Mouse (Mus musculus) hindbrain, embryonic 12.5 days (tissue): ENCODE measurements around the gene Fcrl1. TPM values are rescaled to one million over a fixed set of nuclear protein-coding genes. Genes with fewer than 3 reads are reported as not detected.
"Not testable (repeated sequence)": the region's sequence is repeated elsewhere in the genome, so short reads cannot be mapped to it uniquely, and the experiment has no call there.

ENCODE experiments used
- ATAC-seq: fragments of 200-750 bp; cut with Nextera tagmentation; 2 replicates; pipeline ENCODE4 v1.8.0; 2017; ENCODE audit warnings: moderate TSS enrichment; ENCODE audit not compliant: low FRiP score
- H3K27ac ChIP-seq: fragments of 300-500 bp; sonication (generic); 2 replicates; pipeline ENCODE4 v1.5.1; 2016; ENCODE audit warnings: mild to moderate bottlenecking
- H3K27me3 ChIP-seq: fragments of 300-500 bp; sonication (generic); 2 replicates; pipeline ENCODE4 v1.6.1; 2016; ENCODE audit warnings: mild to moderate bottlenecking
- H3K36me3 ChIP-seq: fragments of 300-500 bp; sonication (generic); 2 replicates; pipeline ENCODE4 v1.6.1; 2016; ENCODE audit warnings: mild to moderate bottlenecking
- H3K4me1 ChIP-seq: fragments of 300-500 bp; sonication (generic); 2 replicates; pipeline ENCODE4 v1.6.1; 2016
- H3K4me2 ChIP-seq: fragments of 300-500 bp; sonication (generic); replicated peaks from 2 replicates; pipeline ENCODE4 v1.6.1; 2016; ENCODE audit warnings: mild to moderate bottlenecking
- H3K4me3 ChIP-seq: fragments of 300-500 bp; sonication (generic); 2 replicates; pipeline ENCODE4 v1.5.1; 2016; ENCODE audit warnings: mild to moderate bottlenecking
- H3K9ac ChIP-seq: fragments of 300-500 bp; sonication (generic); 2 replicates; pipeline ENCODE4 v1.6.1; 2016; ENCODE audit warnings: mild to moderate bottlenecking, moderate library complexity
- H3K9me3 ChIP-seq: fragments of 300-500 bp; sonication (generic); replicated peaks from 2 replicates; pipeline ENCODE4 v1.6.1; 2016; ENCODE audit warnings: mild to moderate bottlenecking
- WGBS: fragments of 180-500 bp; shearing (Covaris S2); methylation state at CpG from one replicate; pipeline ENCODE4 v1.1.7; 2016; 5-methylcytosine and 5-hydroxymethylcytosine counted together
- polyA plus RNA-seq: library from polyadenylated mRNA; unstranded; fragments of >200 nt; fragmentation: Nextera tagmentation; extraction: Ambion mirVana; gene quantifications from 2 replicates; pipeline ENCODE4 v1.2.1, GENCODE M21; 2016

Gene Fcrl1
- polyA plus RNA-seq: 0.15 TPM in 1 of 2 replicates, not detected in the other

DNA sequence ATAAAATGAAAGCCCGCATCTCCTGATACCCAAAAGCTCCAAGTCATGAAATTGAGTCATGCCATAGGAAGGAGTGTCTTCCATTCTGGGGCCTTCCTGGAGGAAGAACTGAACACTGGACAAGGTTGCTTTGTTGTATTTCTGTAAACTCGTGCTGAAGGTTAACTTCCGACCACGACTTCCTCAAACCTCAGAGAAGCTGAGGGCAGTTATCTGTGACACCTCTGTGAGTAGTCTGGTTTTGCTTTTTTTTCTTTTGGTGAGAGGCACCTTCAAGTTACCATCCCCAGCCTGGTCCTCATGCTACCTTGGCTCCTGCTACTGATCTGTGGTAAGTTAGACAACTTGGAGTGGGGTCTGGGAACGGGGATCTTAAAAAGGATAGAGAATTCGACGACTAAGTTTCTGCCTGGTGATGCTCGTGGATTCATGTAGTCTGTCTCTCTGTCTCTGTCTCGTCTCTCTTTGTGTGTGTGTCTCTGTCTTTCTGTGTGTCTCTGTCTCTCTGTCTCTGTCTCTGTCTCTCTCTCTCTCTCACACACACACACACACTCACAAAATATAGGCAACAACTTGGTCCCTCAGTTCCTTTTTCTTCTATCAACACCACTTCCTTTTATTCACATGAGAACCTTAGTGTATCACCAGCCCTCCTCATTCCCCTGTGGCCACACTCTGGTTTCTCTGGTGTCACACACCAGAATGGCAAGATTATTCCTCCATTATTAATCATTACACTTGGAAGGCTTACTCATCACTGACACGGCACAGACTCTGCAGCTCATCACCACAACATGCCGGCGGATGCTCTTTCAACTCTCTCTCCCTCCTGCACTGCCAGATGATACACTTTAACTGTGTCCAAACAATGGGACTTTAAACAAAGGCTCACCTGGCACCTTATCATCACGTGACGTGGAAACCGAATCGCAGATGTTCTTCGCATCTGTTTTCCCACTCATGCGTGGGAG, at the start of gene Fcrl1:
Fcrl1 (plus strand) TSS at position 193 of the 971 bp plus-strand sequence.
- H3K36me3 ChIP-seq: no peaks in the 10 kb centered on the region
- no peak within 1 kb of the TSS for H3K4me3 ChIP-seq
- no peak within 1 kb of the TSS for H3K4me2 ChIP-seq
- WGBS: 86% methylated on average over 18 of the region's 18 CpGs
- no peaks in the 10 kb centered on the region for H3K27me3 ChIP-seq
- no peaks in the 10 kb centered on the region for H3K4me1 ChIP-seq
- no peak within 1 kb of the TSS for H3K9ac ChIP-seq
- ATAC-seq: no peak
- H3K27ac ChIP-seq: no peak within 1 kb of the TSS
- H3K9me3 ChIP-seq: no peaks in the 10 kb centered on the region

DNA sequence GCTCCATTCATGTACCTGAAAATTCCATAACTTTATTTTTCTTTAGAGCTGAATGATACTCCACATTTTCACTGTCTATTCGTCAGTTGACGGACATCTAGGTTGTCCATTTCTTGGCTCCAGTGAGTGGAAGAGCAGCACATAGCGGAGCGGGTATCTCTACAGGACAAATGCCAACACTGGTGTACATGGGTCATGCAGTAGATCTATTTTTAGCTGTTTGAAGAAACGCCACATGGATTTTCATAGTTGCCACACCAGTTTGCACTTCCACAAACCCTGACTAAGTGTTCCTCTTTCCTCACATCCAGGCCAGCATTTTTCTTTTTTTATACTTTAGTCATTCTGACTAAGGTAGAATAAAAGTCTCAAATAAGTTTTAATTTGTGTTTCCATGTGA, 38.3 kb upstream of the Fcrl1 start:
- no peak for ATAC-seq
- Histone ChIP-seq H3K9ac (no peak overlapping the region), H3K4me1 (no peaks in the 10 kb centered on the region), H3K4me3 (no peak overlapping the region), H3K9me3 (no peaks in the 10 kb centered on the region), H3K36me3 (no peaks in the 10 kb centered on the region), H3K27ac (no peak overlapping the region), H3K4me2 (no peak overlapping the region), H3K27me3 (no peaks in the 10 kb centered on the region)
- WGBS: 85% methylated on average over 5 of the region's 5 CpGs

DNA sequence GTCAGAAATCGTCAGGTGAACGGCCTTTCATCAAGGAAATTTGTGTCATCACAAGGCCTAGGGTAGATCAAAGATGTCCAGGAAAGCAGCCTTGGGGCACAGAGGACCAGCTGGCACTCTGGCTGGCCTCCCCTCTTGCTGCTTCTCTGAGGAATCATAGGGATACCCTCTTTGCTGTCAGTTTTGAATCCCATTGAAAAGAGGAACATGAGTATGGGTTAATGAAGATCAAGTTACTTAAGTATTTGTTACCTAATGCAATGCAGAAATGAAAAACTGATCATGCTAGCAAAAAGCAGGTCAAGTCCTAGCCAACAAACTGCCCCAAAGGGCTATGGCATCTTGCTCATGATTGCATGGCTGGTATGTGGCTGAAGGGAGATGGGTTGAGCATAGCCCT, 25.2 kb upstream of the Fcrl1 start:
- 80% methylated on average over 2 of the region's 2 CpGs for WGBS
- H3K36me3 ChIP-seq, H3K9ac ChIP-seq, H3K4me2 ChIP-seq, H3K4me1 ChIP-seq, H3K27ac ChIP-seq, ATAC-seq, H3K9me3 ChIP-seq, H3K4me3 ChIP-seq, H3K27me3 ChIP-seq: not testable (repeated sequence)

DNA sequence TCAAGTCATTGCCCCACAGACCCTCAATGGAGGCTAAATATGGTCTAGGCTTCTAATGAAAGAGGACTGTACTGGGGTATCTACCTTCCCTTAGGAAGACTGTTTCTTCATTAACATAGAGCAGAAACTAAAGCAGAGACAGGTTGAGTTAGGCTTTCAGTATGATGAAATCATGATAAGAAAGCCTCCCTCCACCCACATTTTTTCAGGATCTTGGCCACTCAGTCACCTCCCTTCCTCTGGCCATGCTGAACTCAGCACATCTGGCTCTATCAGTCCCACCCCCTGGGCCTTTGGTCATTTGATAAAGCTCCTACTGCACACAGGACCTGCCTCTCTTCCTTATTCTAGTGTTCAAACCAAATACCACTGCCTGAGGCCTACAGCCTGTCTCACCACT, 18.6 kb upstream of the Fcrl1 start, which contains the start of gene Cd5l:
Cd5l (plus strand) TSS at position 301 of the 400 bp plus-strand sequence.
- no peak within 1 kb of the TSS for H3K4me3 ChIP-seq
- no peaks in the 10 kb centered on the region for H3K9me3 ChIP-seq
- no peak within 1 kb of the TSS for H3K4me2 ChIP-seq
- no peak within 1 kb of the TSS for H3K27ac ChIP-seq
- no peak for ATAC-seq
- no peaks in the 10 kb centered on the region for H3K4me1 ChIP-seq
- H3K9ac ChIP-seq: no peak within 1 kb of the TSS
- H3K36me3 ChIP-seq: no peaks in the 10 kb centered on the region
- no peaks in the 10 kb centered on the region for H3K27me3 ChIP-seq

DNA sequence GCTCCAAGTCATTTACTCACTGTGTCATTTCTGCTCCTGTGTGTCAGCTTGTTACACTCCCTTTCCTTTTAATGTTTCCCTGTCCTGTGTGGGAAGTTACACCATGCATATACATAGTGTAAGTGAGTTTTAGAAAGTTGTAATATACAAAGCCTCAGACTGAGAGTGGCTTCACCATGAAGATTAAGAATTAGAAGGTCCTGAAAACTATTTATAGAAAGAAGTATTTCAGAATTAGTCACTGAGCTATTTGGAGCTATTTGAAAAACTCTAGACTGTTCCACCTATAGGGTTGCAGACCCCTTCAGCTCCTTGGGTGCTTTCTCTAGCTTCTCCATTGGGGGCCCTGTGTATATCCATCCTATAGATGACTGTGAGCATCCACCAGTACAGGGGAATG, 17.0 kb upstream of the Fcrl1 start:
- Histone ChIP-seq H3K9me3 (no peaks in the 10 kb centered on the region), H3K9ac (no peak overlapping the region), H3K27me3 (no peaks in the 10 kb centered on the region), H3K27ac (no peak overlapping the region), H3K4me2 (no peak overlapping the region), H3K4me3 (no peak overlapping the region), H3K36me3 (no peaks in the 10 kb centered on the region), H3K4me1 (no peaks in the 10 kb centered on the region)
- no peak for ATAC-seq

DNA sequence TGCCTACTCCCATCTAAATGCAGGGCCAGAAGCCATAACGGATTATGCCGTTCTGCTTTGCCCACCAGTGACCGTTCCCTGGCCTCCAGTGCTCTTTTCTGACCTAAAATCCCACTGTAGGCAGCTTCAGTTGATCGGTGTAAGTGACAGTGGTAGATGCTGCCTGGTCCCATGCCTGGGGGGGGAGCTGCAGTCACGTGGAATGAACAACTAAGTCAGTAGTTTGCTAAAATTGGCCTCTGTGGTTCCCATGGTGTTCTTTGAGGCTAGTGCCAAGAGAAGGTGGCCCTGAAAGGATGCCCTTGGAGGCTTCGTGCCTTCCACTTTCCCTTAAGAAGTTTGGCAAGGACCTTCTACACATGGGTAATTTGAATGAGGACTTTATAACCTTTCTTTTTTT, 15.7 kb upstream of the Fcrl1 start:
- no peaks in the 10 kb centered on the region for H3K36me3 ChIP-seq
- no peak overlapping the region for H3K4me2 ChIP-seq
- no peak overlapping the region for H3K9ac ChIP-seq
- no peak overlapping the region for H3K27ac ChIP-seq
- no peak for ATAC-seq
- H3K4me3 ChIP-seq: no peak overlapping the region
- WGBS: 87% methylated on average over 6 of the region's 6 CpGs
- H3K9me3 ChIP-seq: no peaks in the 10 kb centered on the region
- H3K27me3 ChIP-seq: no peaks in the 10 kb centered on the region
- no peaks in the 10 kb centered on the region for H3K4me1 ChIP-seq

DNA sequence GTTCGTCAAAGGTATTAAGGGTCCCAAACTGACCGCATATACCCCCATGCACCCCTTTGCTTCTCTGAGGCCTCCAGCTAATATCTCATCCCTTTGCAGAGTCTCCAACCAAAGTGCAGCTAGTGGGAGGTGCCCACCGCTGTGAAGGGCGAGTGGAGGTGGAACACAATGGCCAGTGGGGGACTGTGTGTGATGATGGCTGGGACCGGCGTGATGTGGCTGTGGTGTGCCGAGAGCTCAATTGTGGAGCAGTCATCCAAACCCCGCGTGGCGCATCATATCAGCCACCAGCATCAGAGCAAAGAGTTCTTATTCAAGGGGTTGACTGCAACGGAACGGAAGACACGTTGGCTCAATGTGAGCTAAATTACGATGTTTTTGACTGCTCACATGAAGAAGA, 10.5 kb upstream of the Fcrl1 start:
- Histone ChIP-seq H3K27me3 (no peaks in the 10 kb centered on the region), H3K9me3 (no peaks in the 10 kb centered on the region), H3K27ac (no peak overlapping the region), H3K4me3 (no peak overlapping the region), H3K36me3 (no peaks in the 10 kb centered on the region), H3K4me1 (no peaks in the 10 kb centered on the region), H3K4me2 (no peak overlapping the region), H3K9ac (no peak overlapping the region)
- ATAC-seq: no peak
- 87% methylated on average over 14 of the region's 14 CpGs for WGBS

DNA sequence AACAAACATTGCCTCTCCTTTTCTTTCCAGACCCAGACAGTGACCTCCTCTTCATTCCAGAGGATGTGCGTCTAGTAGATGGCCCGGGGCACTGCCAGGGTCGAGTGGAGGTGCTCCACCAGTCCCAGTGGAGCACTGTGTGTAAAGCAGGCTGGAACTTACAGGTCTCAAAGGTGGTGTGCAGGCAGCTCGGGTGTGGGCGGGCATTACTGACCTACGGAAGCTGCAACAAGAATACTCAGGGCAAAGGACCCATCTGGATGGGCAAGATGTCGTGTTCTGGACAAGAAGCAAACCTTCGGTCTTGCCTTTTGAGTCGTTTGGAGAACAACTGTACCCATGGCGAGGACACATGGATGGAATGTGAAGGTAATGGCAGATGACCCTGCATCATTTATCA, 8.7 kb upstream of the Fcrl1 start:
- H3K9me3 ChIP-seq: no peaks in the 10 kb centered on the region
- no peak for ATAC-seq

DNA sequence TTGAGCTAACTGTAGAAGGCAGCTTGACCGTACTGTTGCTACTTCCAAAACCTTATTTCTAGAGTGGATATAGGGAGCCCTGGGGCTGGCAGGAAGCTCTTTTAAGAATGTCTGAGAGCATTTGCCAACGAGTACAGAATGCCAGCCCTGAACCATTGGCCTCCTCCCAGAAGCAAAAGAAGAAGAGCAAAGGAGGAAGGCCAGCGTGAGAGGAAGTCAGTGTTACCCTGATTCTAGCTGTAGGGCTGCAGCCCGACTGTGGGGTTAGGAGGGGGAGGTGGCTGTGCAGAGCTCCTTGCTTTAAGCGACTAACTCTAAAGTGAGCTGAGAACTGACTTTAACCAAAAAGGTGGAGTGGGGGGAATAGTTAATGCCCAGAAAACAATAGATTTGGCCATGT, 7.0 kb upstream of the Fcrl1 start:
- no peak overlapping the region for H3K4me2 ChIP-seq
- no peak overlapping the region for H3K4me3 ChIP-seq
- H3K27me3 ChIP-seq: no peaks in the 10 kb centered on the region
- H3K4me1 ChIP-seq: no peaks in the 10 kb centered on the region
- H3K9ac ChIP-seq: no peak overlapping the region
- H3K27ac ChIP-seq: no peak overlapping the region
- WGBS: 81% methylated on average over 5 of the region's 5 CpGs
- no peak for ATAC-seq
- H3K9me3 ChIP-seq: no peaks in the 10 kb centered on the region
- H3K36me3 ChIP-seq: no peaks in the 10 kb centered on the region

More for the DNA sequence above, 8.7 kb upstream of the Fcrl1 start:
- Histone ChIP-seq H3K4me1 (no peaks in the 10 kb centered on the region), H3K4me2 (no peak overlapping the region), H3K27me3 (no peaks in the 10 kb centered on the region), H3K27ac (no peak overlapping the region), H3K4me3 (no peak overlapping the region), H3K36me3 (no peaks in the 10 kb centered on the region), H3K9ac (no peak overlapping the region)
- WGBS: 84% methylated on average over 10 of the region's 10 CpGs

DNA sequence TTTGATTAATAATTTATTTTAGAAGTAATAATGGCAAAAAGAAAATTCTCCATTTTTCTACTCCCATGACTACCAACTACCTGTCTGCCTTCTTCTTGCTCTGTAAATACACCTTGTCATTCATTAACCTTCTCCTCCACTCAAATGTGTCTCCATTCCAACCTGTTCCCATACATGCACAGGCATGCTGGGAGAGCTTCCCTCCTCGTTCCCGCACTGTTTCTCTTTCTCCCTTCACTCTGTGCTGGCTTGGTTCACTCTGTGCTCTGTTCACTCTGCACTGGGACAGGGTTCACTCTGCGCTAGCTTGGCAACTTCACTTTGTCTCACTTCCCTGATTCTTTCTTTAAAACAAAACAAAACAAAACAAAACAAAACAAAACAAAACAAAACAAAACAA, 1.0 kb downstream of the Fcrl1 start:
- Histone ChIP-seq H3K4me1 (no peaks in the 10 kb centered on the region), H3K27me3 (no peaks in the 10 kb centered on the region), H3K4me3 (no peak overlapping the region), H3K9ac (no peak overlapping the region), H3K27ac (no peak overlapping the region), H3K9me3 (no peaks in the 10 kb centered on the region), H3K4me2 (no peak overlapping the region), H3K36me3 (no peaks in the 10 kb centered on the region)
- 71% methylated on average over 3 of the region's 3 CpGs for WGBS
- no peak for ATAC-seq

DNA sequence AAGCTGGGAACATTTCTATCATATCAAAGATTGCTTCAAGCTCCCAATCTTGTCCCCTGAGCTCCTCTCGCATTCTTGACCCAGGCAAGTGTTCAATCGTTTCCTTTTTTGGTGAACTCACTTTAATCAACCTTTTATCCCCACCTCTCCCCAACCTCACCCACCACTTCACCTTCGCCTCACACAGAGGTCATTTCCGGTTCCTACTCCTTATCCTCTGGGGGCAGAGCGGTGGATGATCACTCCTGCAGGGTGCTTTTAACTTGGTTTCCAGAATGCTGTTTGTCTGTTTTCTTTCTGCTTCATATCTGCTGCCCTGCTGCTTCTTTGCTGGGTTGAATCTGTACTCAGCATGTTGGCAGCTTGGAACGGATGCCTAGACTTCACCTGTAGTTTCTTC, 1.5 kb downstream of the Fcrl1 start:
- no peaks in the 10 kb centered on the region for H3K9me3 ChIP-seq
- ATAC-seq: no peak
- H3K36me3 ChIP-seq: no peaks in the 10 kb centered on the region
- no peak overlapping the region for H3K9ac ChIP-seq
- H3K4me3 ChIP-seq: no peak overlapping the region
- no peak overlapping the region for H3K27ac ChIP-seq
- no peaks in the 10 kb centered on the region for H3K27me3 ChIP-seq
- H3K4me2 ChIP-seq: no peak overlapping the region
- no peaks in the 10 kb centered on the region for H3K4me1 ChIP-seq
- 79% methylated on average over 6 of the region's 6 CpGs for WGBS

DNA sequence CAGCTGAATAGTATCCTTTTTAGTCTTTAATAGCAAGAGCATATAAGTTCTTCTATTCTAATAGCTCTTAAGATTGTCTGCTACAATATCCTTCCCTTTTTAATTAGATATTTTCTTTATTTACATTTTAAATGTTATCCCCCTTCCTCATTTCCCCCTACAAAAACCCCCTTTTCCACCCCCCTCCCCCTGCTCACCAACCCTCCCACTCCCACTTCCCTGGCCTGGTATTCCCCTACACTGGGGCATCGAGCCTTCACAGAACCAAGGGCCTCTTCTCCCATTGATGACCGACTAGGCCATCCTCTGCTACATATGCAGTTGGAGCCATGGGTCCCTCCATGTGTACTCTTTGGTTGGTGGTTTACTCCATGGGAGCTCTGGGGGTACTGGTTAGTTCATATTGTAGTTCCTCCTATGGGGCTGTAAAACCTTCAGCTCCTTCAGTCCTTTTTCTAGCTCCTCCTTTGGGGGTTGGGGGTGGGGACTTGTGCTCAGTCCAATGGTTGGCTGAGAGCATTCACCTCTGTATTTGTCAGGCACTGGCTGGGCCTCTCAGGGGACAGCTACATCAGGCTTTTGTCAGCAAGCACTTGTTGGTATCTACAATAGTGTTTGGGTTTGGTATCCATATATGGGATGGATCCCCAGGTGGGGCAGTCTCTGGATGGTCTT, 3.6 kb downstream of the Fcrl1 start:
- not testable (repeated sequence) for H3K9ac ChIP-seq, H3K27me3 ChIP-seq, ATAC-seq, H3K27ac ChIP-seq, H3K9me3 ChIP-seq, H3K4me3 ChIP-seq, H3K4me2 ChIP-seq, H3K36me3 ChIP-seq, H3K4me1 ChIP-seq
- 93% methylated on average over 2 of the region's 2 CpGs for WGBS
